Mouse (Mus musculus) layer of hippocampus, postnatal 36 days (tissue): ENCODE measurements at regions not wholly inside any gene's neighbourhood (a gene's known extent, or its start where the extent isn't known, plus 50 kb on each side); places are given as distances from the start of the nearest gene placed in this dataset.

Source experiments
- DNase-seq, 2 experiments: peaks; one replicate each; pipeline ENCODE4 v3.0.0; 2022

GRCm38 (mm10) chr10:24519795-24520512 is 75.3 kb upstream of the Ccn2 start:
- no peak for DNase-seq

- DNase-seq: no peak
These were observed 74.7 kb upstream of the Ccn2 start for GRCm38 (mm10) chr10:24520515-24520914.

GRCm38 (mm10) chr10:24532776-24533175 is 62.5 kb upstream of the Ccn2 start:
- no peak for DNase-seq

DNA sequence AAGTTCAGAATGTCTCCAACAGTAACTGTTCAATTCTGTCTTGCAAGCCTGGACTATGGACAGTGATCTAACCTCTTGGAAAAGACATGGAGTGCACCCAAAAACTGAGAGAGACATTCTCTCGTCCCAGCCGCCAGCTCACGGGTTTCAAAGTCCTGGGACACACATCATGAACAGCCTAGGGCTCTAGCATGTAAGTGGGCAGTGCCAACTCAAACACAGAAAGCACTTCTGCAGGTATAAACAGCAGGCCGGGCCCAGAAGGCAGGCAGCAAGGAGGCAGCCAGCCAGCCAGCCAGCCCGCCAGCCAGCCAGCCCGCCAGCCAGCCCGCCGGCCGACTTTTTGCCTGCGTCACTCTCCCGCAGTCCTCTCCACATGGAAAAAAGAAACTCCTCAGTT is 60.3 kb upstream of the Ccn2 start:
- DNase-seq: no peak

- DNase-seq: no peak
These were observed 59.8 kb upstream of the Ccn2 start for GRCm38 (mm10) chr10:24535461-24535860.

GRCm38 (mm10) chr10:24541990-24542389 is 53.3 kb upstream of the Ccn2 start:
- no peak for DNase-seq
